Mouse (Mus musculus) c-Kit-positive CD71-positive TER-119-negative erythroid progenitor cells, embryonic 14.5 days (primary cell): ENCODE data around the gene Twf2.
A peak's percentile ranks its signal among the peaks of the same experiment; 100 is the strongest.
"Not testable (repeated sequence)": the region's sequence is repeated elsewhere in the genome, so short reads cannot be mapped to it uniquely, and the experiment has no call there.

Experiments used
- DNase-seq: peaks from one replicate; pipeline ENCODE4 v3.0.0-alpha.2; 2013; ENCODE audit warnings: low read depth

Twf2 gene

GRCm38 (mm10) chr9:106202819-106203636 lies at the start of gene Twf2:
Gene Twf2, plus strand, starts transcription at chr9:106203108.
- DNase-seq, result peak; percentile 70

DNA sequence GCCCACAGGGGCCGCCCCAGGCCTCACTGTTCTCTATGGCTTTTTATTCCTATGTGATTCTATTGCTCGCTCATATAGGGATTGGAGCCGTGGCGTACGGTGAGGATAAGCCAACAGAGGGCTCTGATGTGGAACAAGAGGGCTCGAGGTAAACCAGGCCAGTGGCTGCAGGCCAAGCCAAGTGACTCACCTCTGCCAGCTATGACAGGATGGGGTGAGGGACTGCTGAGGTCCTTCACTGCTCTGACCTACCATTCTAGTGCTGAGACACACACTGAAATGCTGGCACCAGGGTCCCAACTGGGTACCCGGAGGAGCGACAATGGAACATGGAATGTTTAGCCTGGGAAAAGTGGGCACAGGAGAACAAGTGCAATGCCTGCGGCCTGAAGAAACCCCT lies 48.8 kb upstream of the Twf2 start:
- no peak for DNase-seq

- DNase-seq, result peak; percentile 68
Observed at GRCm38 (mm10) chr9:106156419-106156818, 46.5 kb upstream of the Twf2 start.

- DNase-seq, result no peak
Observed at GRCm38 (mm10) chr9:106156921-106157622, 45.8 kb upstream of the Twf2 start.

GRCm38 (mm10) chr9:106157623-106157925 lies 45.3 kb upstream of the Twf2 start:
- no peak for DNase-seq

GRCm38 (mm10) chr9:106158037-106158491 lies 44.8 kb upstream of the Twf2 start, which contains the start of gene Glyctk:
Gene Glyctk, minus strand, starts transcription at chr9:106158138.
- no peak for DNase-seq

DNA sequence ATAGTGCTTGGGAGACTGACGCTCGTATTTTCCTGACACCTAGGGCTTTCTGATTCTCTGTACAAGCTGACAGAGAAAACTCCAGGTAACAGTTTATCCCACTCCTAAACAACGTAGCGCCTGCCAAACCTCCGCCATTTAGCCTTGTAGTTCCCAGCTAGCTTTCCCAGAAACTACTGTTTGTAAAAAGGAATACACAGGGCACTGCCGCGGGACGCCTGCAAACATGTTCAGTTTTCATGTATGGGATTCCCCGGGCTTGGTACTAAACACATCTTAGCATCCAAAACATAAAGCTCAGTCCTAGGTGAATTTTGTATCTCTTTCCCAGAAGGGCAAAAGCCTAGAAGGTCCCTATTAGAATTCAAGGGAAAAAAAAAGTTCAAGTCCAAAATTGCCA lies 43.7 kb upstream of the Twf2 start:
- DNase-seq, result no peak

- DNase-seq, result peak; percentile 67
Observed at GRCm38 (mm10) chr9:106159784-106160301, 43.1 kb upstream of the Twf2 start.

GRCm38 (mm10) chr9:106160426-106160825 lies 42.5 kb upstream of the Twf2 start:
- DNase-seq, result no peak

GRCm38 (mm10) chr9:106166709-106167108 lies 36.2 kb upstream of the Twf2 start:
- no peak for DNase-seq

DNA sequence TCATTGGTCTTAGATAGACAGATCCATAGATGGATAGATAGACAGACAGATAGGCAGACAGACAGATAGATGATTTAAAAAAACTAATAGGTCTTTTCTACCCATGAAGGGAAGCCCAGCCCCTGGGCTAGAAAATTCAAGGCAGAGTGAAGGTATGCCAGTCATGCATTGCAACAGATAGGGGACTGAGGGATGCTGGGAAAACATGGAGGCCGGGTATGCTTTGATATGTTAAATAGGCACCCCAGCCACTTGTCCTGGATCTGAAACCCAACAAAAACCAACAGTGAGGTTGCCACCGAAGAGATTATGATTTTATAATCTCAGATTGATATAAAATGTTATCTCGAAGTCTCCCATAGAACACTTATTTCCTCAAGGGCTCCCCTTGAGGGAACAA lies 35.7 kb upstream of the Twf2 start:
- no peak for DNase-seq

- no peak for DNase-seq
Observed at GRCm38 (mm10) chr9:106167703-106168102, 35.2 kb upstream of the Twf2 start.

DNA sequence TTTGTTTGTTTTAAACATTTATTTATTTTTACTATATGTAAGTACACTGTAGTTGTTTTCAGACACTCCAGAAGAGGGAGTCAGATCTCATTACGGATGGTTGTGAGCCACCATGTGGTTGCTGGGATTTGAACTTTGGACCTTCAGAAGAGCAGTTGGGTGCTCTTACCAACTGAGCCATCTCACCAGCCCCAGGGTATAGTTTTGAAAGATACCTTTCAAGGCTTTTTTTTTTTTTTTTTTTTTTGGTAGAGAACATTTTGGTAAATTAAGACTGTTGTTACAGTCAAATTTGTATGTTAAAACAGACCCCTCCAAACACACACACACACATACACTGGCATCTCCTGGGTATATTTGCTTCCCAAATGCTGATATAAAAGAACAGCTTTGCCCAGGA lies 33.9 kb upstream of the Twf2 start:
- not testable (repeated sequence) for DNase-seq

DNA sequence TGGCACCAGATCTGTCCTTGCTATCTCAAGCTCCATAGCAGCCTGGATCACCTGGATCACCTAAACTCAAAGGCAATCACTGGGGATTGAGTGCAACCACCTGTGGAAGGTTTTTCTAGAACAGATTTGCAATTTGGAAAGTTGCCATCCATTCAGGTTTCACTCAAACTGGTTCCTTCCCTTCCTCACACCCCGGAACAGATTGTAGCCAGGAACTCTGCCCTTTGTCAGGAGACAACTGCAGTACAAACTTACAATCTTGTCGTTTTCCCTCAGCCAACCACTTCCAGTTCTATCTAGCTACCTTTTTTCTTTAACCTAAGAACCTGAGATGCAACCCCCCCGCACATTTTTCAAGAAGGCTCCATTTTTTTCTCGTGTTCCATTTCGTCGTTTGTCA lies 33.0 kb upstream of the Twf2 start:
- no peak for DNase-seq

GRCm38 (mm10) chr9:106170556-106171345 lies 32.2 kb upstream of the Twf2 start, which contains the start of gene Wdr82:
Gene Wdr82, plus strand, starts transcription at chr9:106170928.
- DNase-seq, result peak; percentile 84

GRCm38 (mm10) chr9:106171346-106172158 lies 31.4 kb upstream of the Twf2 start:
- DNase-seq, result no peak

DNA sequence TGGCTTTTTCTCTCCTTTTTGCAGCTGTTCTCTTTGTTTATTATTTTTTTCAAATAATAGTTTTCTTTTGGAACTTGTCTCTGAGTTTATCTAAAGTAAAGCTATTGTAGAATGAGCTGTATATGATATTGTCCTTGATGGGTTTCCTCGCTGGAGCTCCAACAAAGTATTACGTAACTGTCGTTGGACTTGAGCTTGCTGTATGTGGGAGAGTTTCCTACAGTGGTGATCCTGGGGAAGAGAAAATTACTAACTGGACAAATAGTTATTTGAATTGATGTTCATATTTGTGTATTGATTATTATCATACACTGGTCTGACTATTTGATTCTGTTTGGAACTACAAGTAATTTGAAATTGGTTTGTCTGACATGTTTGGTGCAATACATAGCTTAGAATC lies 30.4 kb upstream of the Twf2 start:
- DNase-seq, result no peak

DNA sequence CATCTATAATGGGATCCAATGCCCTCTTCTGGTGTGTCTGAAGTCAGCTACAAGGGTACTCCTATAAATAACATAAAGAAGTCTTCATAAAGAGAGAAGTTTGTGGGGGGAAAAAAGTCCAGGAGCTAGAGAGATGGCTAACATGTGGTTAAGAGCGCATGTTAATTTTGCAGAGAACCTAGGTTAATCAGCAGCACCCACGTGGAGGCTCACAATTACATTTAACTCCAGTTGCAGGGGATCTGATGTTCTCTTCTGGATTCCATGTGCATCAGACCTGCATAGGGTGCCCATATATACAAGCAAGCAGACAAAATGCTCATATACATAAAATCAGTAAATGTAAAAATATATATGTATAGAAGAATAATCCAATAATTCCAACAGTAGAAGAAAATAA lies 29.5 kb upstream of the Twf2 start:
- DNase-seq, result no peak

DNA sequence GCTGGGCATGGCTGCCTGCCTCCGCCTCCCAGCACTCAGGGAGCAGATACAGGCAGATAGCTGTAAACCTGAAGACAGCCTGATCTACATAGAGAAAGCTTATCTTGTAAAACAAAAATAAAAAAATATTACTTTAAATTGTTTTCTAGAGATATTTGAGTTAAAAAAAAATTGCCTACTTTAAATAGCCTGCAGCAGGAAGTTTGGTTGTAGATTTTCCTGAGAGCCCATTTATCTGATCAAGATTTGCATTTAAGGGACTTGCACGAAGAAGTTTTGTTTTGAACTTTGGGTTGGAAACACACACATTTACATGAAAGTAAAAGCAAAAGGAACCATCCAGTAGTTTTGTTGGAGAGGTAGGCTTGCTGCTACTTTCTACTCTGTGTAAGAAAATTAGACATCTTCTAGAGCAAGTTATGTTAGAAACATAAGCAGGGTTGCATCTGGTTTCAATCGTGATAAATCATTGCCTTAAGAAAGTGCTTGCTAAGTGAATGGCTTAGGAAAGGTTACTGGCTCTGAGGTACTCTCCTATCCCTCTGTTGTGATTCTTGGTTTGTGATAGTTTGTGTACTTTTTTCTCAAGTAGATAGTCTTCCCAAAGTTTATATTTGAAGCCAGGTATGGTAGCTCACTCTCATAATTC lies 27.2 kb upstream of the Twf2 start:
- DNase-seq, result no peak

DNA sequence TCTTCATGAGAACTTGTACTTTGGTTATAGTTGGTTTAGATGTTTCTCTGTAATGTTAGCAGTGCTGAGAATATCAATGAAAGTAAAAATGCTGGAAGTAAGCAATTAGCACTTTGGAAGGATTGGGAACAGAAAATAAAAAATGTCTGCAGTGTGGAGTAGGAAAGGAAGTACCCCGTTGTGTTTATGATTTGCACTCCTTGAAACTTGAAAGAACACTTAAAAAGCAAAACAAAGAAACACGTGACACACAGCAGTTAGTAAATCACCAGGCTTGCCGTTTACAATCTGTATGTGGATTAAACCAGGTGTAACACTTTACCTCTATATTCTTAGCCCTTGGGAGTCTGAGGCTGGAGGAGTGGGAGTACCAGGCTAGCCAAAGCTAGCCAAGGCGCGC lies 26.1 kb upstream of the Twf2 start:
- DNase-seq, result no peak

DNA sequence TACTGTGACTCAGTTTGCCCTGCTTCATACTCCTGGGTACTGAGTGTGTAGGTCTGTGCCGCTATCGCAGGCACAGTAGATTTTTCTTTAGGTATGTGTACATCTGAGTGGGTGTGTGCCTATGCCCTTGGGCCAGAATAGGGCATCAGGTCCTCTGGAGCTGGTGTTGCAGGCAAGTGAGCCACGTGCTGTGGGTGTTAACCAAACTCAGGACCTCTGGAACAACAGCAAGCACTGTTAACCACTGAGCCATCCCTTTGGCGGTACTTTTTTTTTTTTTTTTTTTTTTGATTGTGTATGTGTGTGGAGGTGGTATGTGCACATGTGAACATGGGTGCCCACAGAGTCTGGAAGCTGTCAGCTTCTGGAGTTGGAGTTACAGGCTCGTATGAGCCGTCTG lies 25.1 kb upstream of the Twf2 start:
- DNase-seq, result no peak
